Mouse (Mus musculus) liver, adult 2 months (tissue): ENCODE measurements around the gene Tsnaxip1. TPM values are rescaled to one million over a fixed set of nuclear protein-coding genes. Genes with fewer than 3 reads are reported as not detected.

ENCODE experiments used
- DNase-seq: peaks from one replicate; pipeline ENCODE4 v3.0.0-alpha.2; 2011; ENCODE audit warnings: low read depth, low spot score; ENCODE audit errors: extremely low read depth
- H3K27ac ChIP-seq: fragments of 200-500 bp; replicated peaks from 2 replicates; pipeline ENCODE4 v1.5.1; 2012; ENCODE audit warnings: low read depth, mild to moderate bottlenecking, control low read depth, inconsistent platforms, low read length; ENCODE audit not compliant: insufficient read depth
- H3K27me3 ChIP-seq: fragments of 200-500 bp; 2 replicates; pipeline ENCODE4 v1.6.1; 2012; ENCODE audit warnings: mild to moderate bottlenecking, moderate library complexity, low read length, inconsistent platforms; ENCODE audit not compliant: control insufficient read depth, insufficient read depth
- H3K36me3 ChIP-seq: fragments of 200-500 bp; 2 replicates; pipeline ENCODE4 v1.6.1; 2012; ENCODE audit warnings: low read length, inconsistent platforms; ENCODE audit not compliant: control insufficient read depth, insufficient read depth
- H3K4me1 ChIP-seq: fragments of 200-500 bp; 2 replicates; pipeline ENCODE4 v1.6.1; 2011; ENCODE audit warnings: low read length; ENCODE audit not compliant: control insufficient read depth, insufficient read depth
- H3K4me3 ChIP-seq: fragments of 200-500 bp; 2 replicates; pipeline ENCODE4 v1.5.1; 2011; ENCODE audit warnings: low read depth, mild to moderate bottlenecking, control low read depth, low read length, moderate library complexity; ENCODE audit not compliant: insufficient read depth
- H3K79me2 ChIP-seq: fragments of 200-500 bp; 2 replicates; pipeline ENCODE4 v1.6.1; 2012; ENCODE audit warnings: inconsistent platforms, mild to moderate bottlenecking, low read length, moderate library complexity; ENCODE audit not compliant: control insufficient read depth, insufficient read depth
- H3K9ac ChIP-seq: fragments of 200-500 bp; 2 replicates; pipeline ENCODE4 v1.6.1; 2012; ENCODE audit warnings: low read depth, mild to moderate bottlenecking, control low read depth, inconsistent platforms, low read length
- CTCF ChIP-seq: fragments of 200-500 bp; IDR thresholded peaks from 2 replicates; pipeline ENCODE4 v1.5.1; 2011; ENCODE audit warnings: low read depth, low read length, control low read depth
- POLR2A ChIP-seq: fragments of 200-500 bp; IDR thresholded peaks from 2 replicates; pipeline ENCODE4 v1.6.1; 2011; ENCODE audit warnings: low read length, control low read depth; ENCODE audit not compliant: insufficient read depth; ENCODE audit errors: extremely low read depth
- WGBS: fragments of 180-500 bp; shearing (Covaris S2); methylation state at CpG from one replicate; pipeline ENCODE4 v1.1.7; 2018; 5-methylcytosine and 5-hydroxymethylcytosine counted together
- polyA plus RNA-seq: library from polyadenylated mRNA; depleted of rRNA; stranded (reverse); fragments of >200 nt; gene quantifications from 2 replicates; pipeline ENCODE4 v1.2.3, GENCODE M21; 2012; rRNA removed
- total RNA-seq: library from RNA; depleted of rRNA; stranded (reverse); fragments of >200 nt; gene quantifications from 2 replicates; pipeline ENCODE4 v1.2.3, GENCODE M21; 2014; rRNA removed

The Tsnaxip1 gene
- total and polyA plus RNA-seq, 2 experiments: not detected

GRCm38 (mm10) chr8:105890870-105891269 is 63.3 kb downstream of the Tsnaxip1 start:
- Histone ChIP-seq H3K9ac (no peak overlapping the region), H3K4me1 (no peaks in the 10 kb centered on the region), H3K27ac (no peak overlapping the region), H3K27me3 (no peaks in the 10 kb centered on the region), H3K4me3 (no peak overlapping the region), H3K79me2 (no peaks in the 10 kb centered on the region), H3K36me3 (peaks cover 16% of the 10 kb centered on the region)
- TF ChIP-seq CTCF: no peak
- no peak for TF ChIP-seq POLR2A
- peak; percentile 33 for DNase-seq
- 57% methylated on average over 6 of the region's 6 CpGs for WGBS

GRCm38 (mm10) chr8:105892432-105892831 is 64.9 kb downstream of the Tsnaxip1 start:
- Histone ChIP-seq H3K27me3 (no peaks in the 10 kb centered on the region), H3K4me3 (no peak overlapping the region), H3K79me2 (no peaks in the 10 kb centered on the region), H3K9ac (no peak overlapping the region), H3K4me1 (no peaks in the 10 kb centered on the region), H3K36me3 (peaks cover 5% of the 10 kb centered on the region; the same call in 1 of the 2 replicates), H3K27ac (no peak overlapping the region)
- TF ChIP-seq POLR2A (no peak), CTCF (peak; percentile 61)
- WGBS: 92% methylated on average over 6 of the region's 6 CpGs
- no peak for DNase-seq

GRCm38 (mm10) chr8:105893339-105893738 is 65.8 kb downstream of the Tsnaxip1 start, which contains the start of gene Nrn1l:
Gene Nrn1l, plus strand, starts transcription at chr8:105893567.
- Histone ChIP-seq H3K27me3 (no peaks in the 10 kb centered on the region), H3K4me1 (no peaks in the 10 kb centered on the region), H3K36me3 (peaks cover 2% of the 10 kb centered on the region; the same call in 1 of the 2 replicates), H3K9ac (no peak within 1 kb of the TSS), H3K27ac (no peak within 1 kb of the TSS), H3K79me2 (no peaks in the 10 kb centered on the region), H3K4me3 (no peak within 1 kb of the TSS)
- DNase-seq: peak; percentile 63
- WGBS: 22% methylated on average over 11 of the region's 11 CpGs
- TF ChIP-seq CTCF (no peak), POLR2A (no peak)

Other genes with a start within 250 kb of the Tsnaxip1 start
- gene Ripor1, start 222.5 kb upstream of the Tsnaxip1 start, total RNA-seq: 1.3 and 2.6 TPM in 2 replicates
- gene Ripor1, start 222.5 kb upstream of the Tsnaxip1 start, polyA plus RNA-seq: 5.5 and 7.4 TPM in 2 replicates
- gene Ctcf, start 191.2 kb upstream of the Tsnaxip1 start, total RNA-seq: 14.6 and 15.6 TPM in 2 replicates
- 6.6 TPM in 2 replicates for gene Ctcf, start 191.2 kb upstream of the Tsnaxip1 start, polyA plus RNA-seq
- gene Agrp, start 190.3 kb upstream of the Tsnaxip1 start, total RNA-seq: not detected in 2 replicates
- not detected in 2 replicates for gene Agrp, start 190.3 kb upstream of the Tsnaxip1 start, polyA plus RNA-seq
- gene Carmil2, start 141.5 kb upstream of the Tsnaxip1 start, total RNA-seq: under 0.01 and 0.07 TPM in 2 replicates
- gene Carmil2, start 141.5 kb upstream of the Tsnaxip1 start, polyA plus RNA-seq: 0.32 and 0.64 TPM in 2 replicates
- gene Acd, start 126.6 kb upstream of the Tsnaxip1 start, total RNA-seq: 1.5 and 3.2 TPM in 2 replicates
- 18.3 and 22.8 TPM in 2 replicates for gene Acd, start 126.6 kb upstream of the Tsnaxip1 start, polyA plus RNA-seq
- 4.1 and 5.4 TPM in 2 replicates for gene Pard6a, start 126.6 kb upstream of the Tsnaxip1 start, total RNA-seq
- 8.1 and 8.6 TPM in 2 replicates for gene Pard6a, start 126.6 kb upstream of the Tsnaxip1 start, polyA plus RNA-seq
- gene 4933405L10Rik, start 120.1 kb upstream of the Tsnaxip1 start, total RNA-seq: not detected in 2 replicates
- not detected in 2 replicates for gene 4933405L10Rik, start 120.1 kb upstream of the Tsnaxip1 start, polyA plus RNA-seq
- 0.13 TPM in 1 of 2 replicates, not detected in the other for gene Enkd1, start 119.5 kb upstream of the Tsnaxip1 start, total RNA-seq
- 0.42 and 0.62 TPM in 2 replicates for gene Enkd1, start 119.5 kb upstream of the Tsnaxip1 start, polyA plus RNA-seq
- 2.6 and 3.4 TPM in 2 replicates for gene Gfod2, start 69.1 kb upstream of the Tsnaxip1 start, total RNA-seq
- 6.3 and 9.2 TPM in 2 replicates for gene Gfod2, start 69.1 kb upstream of the Tsnaxip1 start, polyA plus RNA-seq
- gene Ranbp10, start 381 bp upstream of the Tsnaxip1 start, total RNA-seq: 19.7 and 26.9 TPM in 2 replicates
- gene Ranbp10, start 381 bp upstream of the Tsnaxip1 start, polyA plus RNA-seq: 37.1 and 38.0 TPM in 2 replicates
- 0.92 and 1.4 TPM in 2 replicates for gene Cenpt, start 25.5 kb downstream of the Tsnaxip1 start, total RNA-seq
- gene Cenpt, start 25.5 kb downstream of the Tsnaxip1 start, polyA plus RNA-seq: 1.9 and 2.1 TPM in 2 replicates
- 11.3 and 15.6 TPM in 2 replicates for gene Thap11, start 27.4 kb downstream of the Tsnaxip1 start, total RNA-seq
- 26.9 and 28.5 TPM in 2 replicates for gene Thap11, start 27.4 kb downstream of the Tsnaxip1 start, polyA plus RNA-seq
- gene Nutf2, start 32.8 kb downstream of the Tsnaxip1 start, total RNA-seq: 21.6 and 28.1 TPM in 2 replicates
- gene Nutf2, start 32.8 kb downstream of the Tsnaxip1 start, polyA plus RNA-seq: 23.9 and 29.3 TPM in 2 replicates
- gene Edc4, start 53.1 kb downstream of the Tsnaxip1 start, total RNA-seq: 7.5 and 12.1 TPM in 2 replicates
- 20.0 and 32.0 TPM in 2 replicates for gene Edc4, start 53.1 kb downstream of the Tsnaxip1 start, polyA plus RNA-seq
- gene Nrn1l, start 65.8 kb downstream of the Tsnaxip1 start, total RNA-seq: not detected in 2 replicates
- gene Nrn1l, start 65.8 kb downstream of the Tsnaxip1 start, polyA plus RNA-seq: 0.35 and 1.5 TPM in 2 replicates
- gene Pskh1, start 72.7 kb downstream of the Tsnaxip1 start, total RNA-seq: 19.0 and 20.1 TPM in 2 replicates
- 35.9 and 37.9 TPM in 2 replicates for gene Pskh1, start 72.7 kb downstream of the Tsnaxip1 start, polyA plus RNA-seq
- gene Ctrl, start 106.1 kb downstream of the Tsnaxip1 start, total RNA-seq: 8.5 and 59.0 TPM in 2 replicates
- 1.6 and 2.0 TPM in 2 replicates for gene Ctrl, start 106.1 kb downstream of the Tsnaxip1 start, polyA plus RNA-seq
- 86.8 and 109 TPM in 2 replicates for gene Psmb10, start 110.7 kb downstream of the Tsnaxip1 start, total RNA-seq
- gene Psmb10, start 110.7 kb downstream of the Tsnaxip1 start, polyA plus RNA-seq: 122 and 139 TPM in 2 replicates
- gene Lcat, start 115.7 kb downstream of the Tsnaxip1 start, total RNA-seq: 215 and 324 TPM in 2 replicates
- 919 and 969 TPM in 2 replicates for gene Lcat, start 115.7 kb downstream of the Tsnaxip1 start, polyA plus RNA-seq
- 10.8 and 14.2 TPM in 2 replicates for gene Slc12a4, start 138.4 kb downstream of the Tsnaxip1 start, total RNA-seq
- gene Slc12a4, start 138.4 kb downstream of the Tsnaxip1 start, polyA plus RNA-seq: 10.7 and 16.0 TPM in 2 replicates
- gene Dpep3, start 151.7 kb downstream of the Tsnaxip1 start, total RNA-seq: not detected in 2 replicates
- gene Dpep3, start 151.7 kb downstream of the Tsnaxip1 start, polyA plus RNA-seq: not detected in 2 replicates
- gene Dus2, start 163.6 kb downstream of the Tsnaxip1 start, total RNA-seq: 5.7 and 6.8 TPM in 2 replicates
- 5.6 and 7.1 TPM in 2 replicates for gene Dus2, start 163.6 kb downstream of the Tsnaxip1 start, polyA plus RNA-seq
- not detected in 2 replicates for gene Dpep2nb, start 178.2 kb downstream of the Tsnaxip1 start, total RNA-seq
- gene Dpep2nb, start 178.2 kb downstream of the Tsnaxip1 start, polyA plus RNA-seq: not detected in 2 replicates
- gene Ddx28, start 184.2 kb downstream of the Tsnaxip1 start, total RNA-seq: 10.3 and 12.2 TPM in 2 replicates
- 9.6 and 10.6 TPM in 2 replicates for gene Ddx28, start 184.2 kb downstream of the Tsnaxip1 start, polyA plus RNA-seq
- 8.5 and 10.8 TPM in 2 replicates for gene Nfatc3, start 231.1 kb downstream of the Tsnaxip1 start, total RNA-seq
- 10.6 and 13.3 TPM in 2 replicates for gene Nfatc3, start 231.1 kb downstream of the Tsnaxip1 start, polyA plus RNA-seq